Mouse (Mus musculus) heart, postnatal 25 days (tissue): ENCODE measurements around the gene Cfl2. TPM values are rescaled to one million over a fixed set of nuclear protein-coding genes. Genes with fewer than 3 reads are reported as not detected.
"Not testable (repeated sequence)": the region's sequence is repeated elsewhere in the genome, so short reads cannot be mapped to it uniquely, and the experiment has no call there.

Source experiments
- DNase-seq: peaks from one replicate; pipeline ENCODE4 v3.0.0; 2022; ENCODE audit warnings: low spot score
- intact Hi-C: fragments of 180-260 bp; cut with DNase I; formaldehyde crosslinking; loops from one replicate; pipeline ENCODE4 v1.15.1; 2025
- total RNA-seq, 2 experiments: library from RNA; stranded (reverse); gene quantifications; 2 replicates each; pipeline ENCODE4 v1.2.3; 2021

Gene Cfl2
- total RNA-seq, 2 experiments from 2014 or later, result 364 to 384 TPM

DNA sequence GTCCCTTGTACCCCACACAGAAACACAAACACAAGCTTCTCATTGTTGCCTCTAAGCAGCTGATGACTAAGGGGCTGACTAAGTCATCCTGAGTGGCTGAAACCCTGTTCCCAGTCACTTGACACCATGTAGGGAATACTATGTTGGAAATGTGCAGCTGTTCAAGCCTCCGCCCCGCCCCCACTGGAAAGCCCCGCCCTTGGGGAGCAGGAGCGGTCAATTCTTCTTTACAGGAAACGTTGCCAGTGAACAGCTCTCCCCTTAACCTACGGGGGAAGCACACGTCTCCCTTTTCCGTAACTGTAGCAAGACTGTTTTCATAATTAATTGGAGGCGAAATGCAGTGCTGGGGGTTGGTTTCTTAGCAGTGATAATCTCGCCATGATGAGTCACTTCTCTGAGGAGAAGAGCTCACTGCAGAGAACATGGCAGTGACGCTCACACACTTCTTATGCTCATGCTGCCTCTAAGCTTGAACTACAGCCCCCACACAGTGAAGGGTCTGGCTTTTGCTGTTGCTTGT, 27.7 kb downstream of the Cfl2 start:
- intact Hi-C loops, result loop anchor here (10.0 kb wide), 1 partner anchor 150 kb away; the partner anchor contains the start of gene Gm20403
- DNase-seq, result peak; percentile 74

DNA sequence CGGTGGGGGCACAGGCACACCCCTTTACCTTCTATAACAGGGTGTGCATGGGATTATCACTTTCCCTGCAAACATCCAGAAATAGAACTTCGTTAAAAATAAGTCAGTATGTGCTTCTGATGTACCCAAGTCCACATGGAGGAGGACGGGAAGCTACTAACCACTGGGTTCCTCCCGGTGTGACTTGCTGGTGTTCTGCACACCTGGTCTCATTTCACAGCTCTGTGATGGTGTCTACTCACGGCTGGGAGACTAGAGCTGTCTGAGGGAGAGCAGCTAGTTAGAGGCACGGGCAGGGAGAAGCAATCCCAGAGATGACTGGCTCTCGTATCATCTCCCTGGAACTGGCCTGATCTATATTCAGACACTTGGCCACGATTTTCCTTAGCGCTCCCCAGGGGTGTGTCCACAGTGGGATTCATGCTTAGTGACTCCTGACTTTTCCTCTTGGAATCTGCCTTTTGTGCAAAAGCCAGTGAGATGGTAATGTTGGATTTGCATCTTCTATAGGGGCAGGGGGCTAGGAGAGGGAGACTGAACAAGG, 28.7 kb downstream of the Cfl2 start:
- DNase-seq, result no peak
- intact Hi-C loops, result loop anchor here (10.0 kb wide), 1 partner anchor 151 kb away; the partner anchor contains the start of gene Gm20403

GRCm38 (mm10) chr12:54831927-54832326, 30.8 kb downstream of the Cfl2 start:
- intact Hi-C loops, result loop anchor here (10.0 kb wide), 1 partner anchor 153 kb away; the partner anchor contains the start of gene Gm20403
- DNase-seq, result not testable (repeated sequence)

DNA sequence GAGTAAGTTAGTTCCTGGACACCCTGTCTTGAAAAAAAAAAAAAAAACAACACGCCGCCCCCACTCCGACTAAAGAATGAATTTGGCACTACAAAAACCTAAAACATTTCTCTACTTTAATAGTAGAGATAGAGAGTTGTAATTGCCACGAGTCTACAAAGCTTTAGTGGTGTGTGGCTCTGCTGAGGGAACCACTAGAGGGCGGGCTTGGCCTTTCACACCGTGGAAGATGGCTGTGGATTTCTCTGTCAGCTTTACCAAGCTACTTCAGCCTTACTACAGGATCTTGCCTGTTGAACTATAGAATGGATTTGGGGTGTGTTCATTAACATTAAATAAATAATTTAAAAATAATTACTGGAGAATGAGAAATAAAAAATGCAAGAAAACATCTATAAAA, 32.1 kb downstream of the Cfl2 start:
- peak; percentile 58 for DNase-seq
- intact Hi-C loops, result loop anchor here (1.0 to 10.0 kb wide), 2 partner anchors 49 to 154 kb away; partner anchors contain the start of gene Gm20403

- intact Hi-C loops, result loop anchor here (1.0 to 10.0 kb wide), 2 partner anchors 49 to 155 kb away; partner anchors contain the start of gene Gm20403
- DNase-seq, result no peak
These were observed 32.8 kb downstream of the Cfl2 start for GRCm38 (mm10) chr12:54829876-54830275.

DNA sequence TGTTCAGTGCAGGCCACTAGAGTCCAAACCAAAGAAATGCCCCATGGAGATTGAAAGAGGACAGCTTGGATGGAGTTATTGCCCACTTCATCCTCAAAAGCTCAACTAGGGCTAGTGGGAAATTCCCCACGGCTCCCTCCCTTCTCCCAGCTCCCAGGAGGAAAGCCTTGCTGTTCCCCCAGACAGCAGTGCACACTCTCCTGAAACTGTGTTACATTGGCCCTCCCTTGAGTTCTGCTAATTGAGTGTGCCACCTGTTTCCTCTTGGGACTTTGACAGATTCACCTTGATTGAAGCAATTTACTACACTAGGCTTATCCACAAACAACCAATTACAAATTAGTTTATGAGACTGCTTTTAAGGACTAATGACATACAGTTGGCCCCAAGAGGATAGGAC, 34.6 kb downstream of the Cfl2 start:
- DNase-seq, result no peak
- intact Hi-C loops, result no loop called here

GRCm38 (mm10) chr12:54825202-54825601, 37.5 kb downstream of the Cfl2 start:
- no peak for DNase-seq
- intact Hi-C loops, result no loop called here

- intact Hi-C loops, result no loop called here
- no peak for DNase-seq
These were observed 39.7 kb downstream of the Cfl2 start for GRCm38 (mm10) chr12:54822836-54823426.

GRCm38 (mm10) chr12:54820684-54821161, 42.0 kb downstream of the Cfl2 start:
- intact Hi-C loops, result no loop called here
- no peak for DNase-seq

- intact Hi-C loops, result no loop called here
- no peak for DNase-seq
These were observed 43.3 kb downstream of the Cfl2 start for GRCm38 (mm10) chr12:54819181-54819935.

DNA sequence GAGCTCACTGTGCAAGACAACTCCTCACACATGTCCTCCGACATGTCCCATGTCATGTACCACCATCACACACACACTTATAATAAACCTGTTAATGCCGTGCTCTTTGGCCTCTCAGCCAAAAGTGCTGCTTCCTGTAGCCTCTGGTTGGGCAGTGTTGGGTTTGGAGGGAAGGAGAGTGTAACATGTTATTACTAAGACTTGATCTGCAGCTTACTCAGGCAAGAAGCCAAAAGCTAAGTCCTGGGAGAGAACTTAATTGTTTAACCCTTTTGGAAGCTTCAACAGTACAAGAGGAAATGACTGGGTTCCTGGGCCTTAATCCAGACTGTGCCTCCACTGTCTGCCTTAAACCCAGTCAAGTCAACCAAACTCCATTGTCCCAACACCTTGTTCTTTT, 52.5 kb downstream of the Cfl2 start:
- DNase-seq, result no peak
- intact Hi-C loops, result no loop called here

Other genes starting within 250 kb of the Cfl2 start
- 10 to 100 TPM; 34.2 to 35.2 TPM for gene Sptssa, start 206.3 kb downstream of the Cfl2 start, total RNA-seq
- 10 to 100 TPM; 25.7 to 28.3 TPM for gene Eapp, start 167.0 kb downstream of the Cfl2 start, total RNA-seq
- 10 to 100 TPM; 32.3 to 32.8 TPM for gene Snx6, start 67.2 kb downstream of the Cfl2 start, total RNA-seq
- gene Gm20403, start 123.7 kb upstream of the Cfl2 start, total RNA-seq, result not detected
- 1 to 10 TPM; 6.8 to 8.6 TPM for gene Baz1a, start 151.5 kb upstream of the Cfl2 start, total RNA-seq
- gene 2700097O09Rik, start 217.2 kb upstream of the Cfl2 start, total RNA-seq, result 1 to 10 TPM; 6.9 to 9.0 TPM
- gene Srp54a, start 217.4 kb upstream of the Cfl2 start, total RNA-seq, result 10 to 100 TPM; 73.5 to 93.4 TPM